Mouse (Mus musculus) intestine, embryonic 14.5 days (tissue): ENCODE measurements around the gene Pml. TPM values are rescaled to one million over a fixed set of nuclear protein-coding genes. Genes with fewer than 3 reads are reported as not detected.

Experiments used
- microRNA-seq: library from miRNA; unstranded; fragments of <30 nt; microRNA quantifications from one replicate; pipeline ENCODE4, GENCODE M21; 2016
- polyA plus RNA-seq: library from polyadenylated mRNA; unstranded; fragments of >200 nt; fragmentation: Nextera tagmentation; extraction: Ambion mirVana; gene quantifications from 2 replicates; pipeline ENCODE4 v1.2.1, GENCODE M21; 2014

The Pml gene
- polyA plus RNA-seq, 1 experiment from 2014 or later, result 16.9 TPM

Small RNAs within 50 kb of the gene (microRNA-seq; reads per million reads assigned to microRNA genes)
- not detected for gene Mir6385

Other genes starting within 250 kb of the Pml start
- gene Cyp11a1, start 243.4 kb downstream of the Pml start, polyA plus RNA-seq, result 3.0 and 4.3 TPM in 2 replicates
- 8.6 and 9.5 TPM in 2 replicates for gene Stra6, start 186.0 kb downstream of the Pml start, polyA plus RNA-seq
- gene Ccdc33, start 131.0 kb downstream of the Pml start, polyA plus RNA-seq, result 0.11 and 0.27 TPM in 2 replicates
- 65.5 and 71.3 TPM in 2 replicates for gene Islr, start 45.5 kb downstream of the Pml start, polyA plus RNA-seq
- 1.7 and 1.8 TPM in 2 replicates for gene Islr2, start 45.5 kb downstream of the Pml start, polyA plus RNA-seq
- 21.3 and 22.9 TPM in 2 replicates for gene Stoml1, start 3.4 kb upstream of the Pml start, polyA plus RNA-seq
- 27.2 and 31.8 TPM in 2 replicates for gene Loxl1, start 63.4 kb upstream of the Pml start, polyA plus RNA-seq
- not detected in 2 replicates for gene Tbc1d21, start 120.7 kb upstream of the Pml start, polyA plus RNA-seq
- gene Insyn1, start 238.8 kb upstream of the Pml start, polyA plus RNA-seq, result 1.2 and 1.9 TPM in 2 replicates